Mouse (Mus musculus) kidney, postnatal 36 days (tissue): ENCODE data around the gene Dennd2c.

Experiments
- DNase-seq, 2 experiments: peaks; one replicate each; pipeline ENCODE4 v3.0.0; 2021 to 2022; ENCODE audit warnings: mixed read lengths in 2 of 2

Dennd2c gene

DNA sequence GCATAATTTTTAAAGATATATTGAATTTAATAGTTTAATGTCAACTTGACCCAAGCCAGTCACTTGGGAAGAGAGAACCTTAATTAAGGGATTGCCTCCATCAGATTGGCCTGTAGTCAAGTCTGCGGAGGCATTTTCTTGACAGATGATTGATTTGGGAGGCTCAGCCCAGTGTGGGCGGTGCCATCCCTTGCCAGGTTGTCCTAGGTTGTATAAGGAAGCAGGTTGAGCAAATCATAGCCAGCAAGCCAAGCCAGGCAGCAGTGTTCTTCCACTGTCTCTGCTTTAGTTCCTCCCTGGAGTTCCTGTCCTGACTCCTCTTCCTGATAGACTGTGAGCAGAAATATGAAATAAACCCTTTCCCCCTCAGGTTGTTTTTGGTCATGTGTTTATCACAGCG is 21.2 kb downstream of the Dennd2c start:
- no peak for DNase-seq

GRCm38 (mm10) chr3:103126138-103126537 is 23.7 kb downstream of the Dennd2c start:
- no peak for DNase-seq

DNA sequence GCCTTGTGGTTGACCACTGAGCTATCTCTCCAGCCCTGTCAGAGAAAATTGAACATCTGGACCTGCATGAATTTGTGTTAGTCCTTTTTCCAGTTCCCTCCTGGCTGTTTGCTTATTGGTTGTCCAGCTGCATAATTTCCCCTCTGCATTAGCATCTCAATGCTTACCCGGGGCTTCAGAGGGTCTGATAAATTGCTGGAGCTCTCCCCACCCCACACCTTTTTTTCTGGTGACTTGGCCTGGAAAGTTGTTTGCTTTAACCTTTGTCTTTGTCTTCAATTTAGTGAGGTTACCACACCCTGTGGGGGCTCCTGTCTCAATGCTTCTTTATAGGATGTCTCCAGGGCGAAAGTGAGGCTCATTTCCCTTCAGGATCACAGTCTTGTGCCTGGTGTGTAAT is 24.8 kb downstream of the Dennd2c start:
- no peak for DNase-seq

- DNase-seq: no peak
These were observed 25.3 kb downstream of the Dennd2c start for GRCm38 (mm10) chr3:103127721-103128120.

GRCm38 (mm10) chr3:103128251-103128650 is 25.8 kb downstream of the Dennd2c start:
- DNase-seq: no peak

- DNase-seq: peak in 1 of 2 experiments; percentile 13
These were observed 27.2 kb downstream of the Dennd2c start for GRCm38 (mm10) chr3:103129367-103130159.

DNA sequence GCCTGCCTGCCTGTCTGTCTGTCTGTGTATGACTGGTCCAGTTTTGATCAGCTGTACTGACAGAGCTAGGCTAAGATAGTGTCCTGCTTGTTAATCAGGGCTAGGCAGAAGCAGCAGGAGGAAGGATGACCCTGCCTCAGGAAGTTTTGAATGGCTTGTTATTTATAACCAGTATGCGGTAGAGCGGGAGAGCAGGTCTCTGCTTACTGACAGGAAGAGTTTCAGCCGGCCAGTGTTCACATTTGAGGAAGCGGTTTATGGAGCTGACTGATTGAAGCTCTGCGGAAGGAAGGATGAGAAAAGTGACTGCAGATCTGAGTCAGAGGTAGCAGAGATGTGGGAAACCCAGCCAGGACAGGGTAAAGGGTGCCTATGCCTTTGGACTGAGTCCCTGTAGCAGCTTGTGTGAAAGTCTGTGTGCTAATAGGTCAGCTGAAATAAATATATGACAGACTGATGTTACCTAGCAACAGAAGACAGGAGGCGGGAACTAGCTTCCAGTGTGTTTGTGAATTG is 27.9 kb downstream of the Dennd2c start:
- peak; percentile 34 to 54 for DNase-seq

GRCm38 (mm10) chr3:103133098-103133497 is 30.7 kb downstream of the Dennd2c start:
- no peak for DNase-seq

GRCm38 (mm10) chr3:103136414-103137077 is 34.1 kb downstream of the Dennd2c start:
- no peak for DNase-seq

- DNase-seq: peak; percentile 33 to 49
These were observed 36.6 kb downstream of the Dennd2c start for GRCm38 (mm10) chr3:103139047-103139446.

DNA sequence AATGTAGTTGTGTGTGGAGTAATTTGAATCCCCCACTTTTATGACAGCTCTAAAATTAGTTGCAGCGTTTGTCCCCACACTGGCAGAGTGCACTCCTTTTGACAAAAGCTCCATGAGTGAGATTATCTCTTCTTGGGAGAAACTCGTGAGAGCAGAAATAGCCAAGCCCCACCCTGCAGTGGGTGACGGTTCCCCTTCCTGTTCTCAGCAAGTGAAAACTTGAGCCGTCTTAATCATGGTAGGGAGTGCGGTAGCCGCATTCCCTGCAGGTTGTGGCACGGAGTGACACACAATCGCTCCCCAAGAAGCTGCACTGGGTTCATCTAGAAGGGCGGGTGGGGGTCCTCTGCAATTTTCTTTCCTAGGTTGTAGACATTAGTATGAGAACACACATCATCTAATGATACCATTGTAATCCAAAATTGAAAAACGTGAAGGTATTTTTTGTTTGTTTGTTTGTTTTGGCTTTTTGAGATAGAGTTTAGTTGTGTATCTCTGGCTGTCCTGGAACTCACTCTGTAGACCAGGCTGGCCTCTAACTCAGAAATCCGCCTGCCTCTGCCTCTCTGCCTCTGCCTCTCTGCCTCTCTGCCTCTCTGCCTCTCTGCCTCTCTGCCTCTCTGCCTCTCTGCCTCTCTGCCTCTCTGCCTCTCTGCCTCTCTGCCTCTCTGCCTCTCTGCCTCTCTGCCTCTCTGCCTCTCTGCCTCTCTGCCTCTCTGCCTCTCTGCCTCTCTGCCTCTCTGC is 37.9 kb downstream of the Dennd2c start:
- peak; percentile 52 to 55 for DNase-seq

DNA sequence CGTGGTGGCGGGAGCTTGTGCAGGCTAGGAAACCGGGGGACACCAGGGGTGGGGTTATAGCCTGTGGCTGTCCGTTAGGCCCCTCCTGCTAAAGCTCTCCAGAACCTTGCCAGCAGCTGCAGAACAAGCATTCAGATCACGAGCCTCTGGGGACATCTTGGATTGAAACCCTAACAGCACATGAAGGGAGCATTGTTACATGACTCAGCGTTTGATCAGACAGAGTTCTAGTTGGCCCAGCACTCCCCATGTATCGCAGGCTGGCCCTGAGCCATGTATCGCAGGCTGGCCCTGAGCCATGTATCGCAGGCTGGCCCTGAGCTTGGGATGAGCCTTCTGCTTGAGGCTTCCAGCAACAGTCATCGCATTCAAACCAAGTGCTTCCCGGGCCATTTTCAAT is 38.9 kb downstream of the Dennd2c start:
- DNase-seq: no peak

DNA sequence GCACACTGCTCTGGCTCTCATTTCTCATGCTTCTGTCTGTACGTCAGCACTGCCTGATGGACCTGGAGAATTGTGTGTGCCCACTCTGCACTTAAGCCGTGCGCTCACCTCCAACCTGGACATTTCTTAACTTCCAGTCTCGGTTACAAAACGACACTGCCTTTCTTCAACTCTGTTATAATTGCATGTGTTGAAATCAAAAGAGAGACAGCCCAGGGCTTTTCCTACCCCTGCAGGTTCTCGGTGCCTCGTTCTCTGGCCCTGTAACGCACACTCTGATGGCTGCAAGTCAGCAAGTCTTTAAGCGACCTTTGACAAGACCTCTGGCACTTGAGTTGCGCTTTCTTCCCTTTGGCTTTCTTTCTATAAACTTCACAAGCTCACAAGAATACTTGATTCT is 40.0 kb downstream of the Dennd2c start:
- DNase-seq: no peak

GRCm38 (mm10) chr3:103145336-103145735 is 42.9 kb downstream of the Dennd2c start:
- DNase-seq: no peak

DNA sequence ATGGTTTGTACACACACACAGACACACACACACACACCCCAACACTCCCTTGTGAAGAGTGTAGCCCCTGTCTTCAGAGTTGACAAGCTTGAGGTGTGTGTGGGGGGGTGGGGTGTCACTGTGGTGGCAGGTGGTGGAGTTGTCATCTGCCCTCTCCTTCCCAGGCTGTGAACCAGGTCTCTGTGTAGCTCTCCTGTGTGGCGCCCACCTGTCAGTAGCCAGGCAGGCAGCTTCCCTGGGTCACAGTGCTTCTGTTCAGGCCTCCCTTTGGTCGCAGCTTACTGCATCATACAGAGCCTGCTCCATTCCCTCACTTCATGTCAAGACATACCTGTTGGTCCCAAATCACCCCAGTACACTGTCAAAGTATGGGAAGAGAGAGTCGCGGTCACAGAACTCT is 43.4 kb downstream of the Dennd2c start:
- DNase-seq: no peak

GRCm38 (mm10) chr3:103146330-103147166 is 44.1 kb downstream of the Dennd2c start:
- peak; percentile 24 to 30 for DNase-seq

GRCm38 (mm10) chr3:103147775-103148174 is 45.4 kb downstream of the Dennd2c start:
- no peak for DNase-seq

GRCm38 (mm10) chr3:103148941-103149340 is 46.5 kb downstream of the Dennd2c start:
- DNase-seq: no peak

DNA sequence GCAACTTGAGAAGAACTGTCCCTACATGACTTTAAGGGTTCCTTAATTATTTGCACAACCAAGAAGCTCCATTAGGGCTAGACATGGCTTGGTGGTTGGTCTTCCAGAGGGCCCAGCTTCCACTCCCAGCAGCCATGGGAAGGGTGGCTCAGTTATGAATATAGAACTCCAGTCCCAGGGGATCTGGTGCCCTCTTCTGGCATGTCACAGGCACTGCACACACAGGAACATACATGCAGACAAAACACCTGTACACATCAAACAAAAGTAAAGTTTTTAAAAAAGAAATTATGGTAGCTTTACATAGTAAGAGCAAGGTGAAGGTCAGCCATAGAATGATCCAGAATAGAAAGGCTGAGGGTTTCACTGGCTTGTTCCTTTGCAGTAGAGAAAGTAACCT is 51.4 kb downstream of the Dennd2c start:
- DNase-seq: no peak

DNA sequence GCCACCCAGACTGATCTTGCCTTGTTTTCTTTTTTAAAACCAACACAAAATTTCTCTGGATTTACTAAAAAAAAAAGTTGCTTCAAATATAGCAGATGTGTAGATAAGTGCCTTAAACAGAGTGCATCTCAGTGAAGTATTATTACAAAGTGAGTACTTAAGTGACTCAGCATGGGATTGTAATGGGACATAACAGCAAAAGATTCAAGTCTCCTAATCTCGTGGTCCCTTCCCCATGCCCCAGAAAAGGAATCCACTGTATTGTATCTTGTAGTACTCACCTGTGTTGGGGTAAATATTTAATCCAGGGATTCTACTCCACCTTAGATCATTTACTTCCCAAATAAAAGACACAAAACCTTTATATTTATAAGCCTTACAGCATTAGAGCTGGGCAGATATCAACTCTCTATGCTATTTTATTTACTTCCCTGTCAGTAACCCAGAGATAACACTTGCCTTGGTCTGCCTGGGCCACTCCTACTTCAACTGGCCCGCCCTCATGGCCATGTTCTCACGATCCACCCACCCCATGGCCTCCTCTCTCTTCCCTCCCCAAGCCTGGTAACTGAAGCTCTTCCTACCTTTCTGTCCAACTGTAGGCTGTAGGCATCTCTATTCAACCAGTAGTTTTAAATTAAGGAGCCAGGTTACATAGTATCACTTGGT is 57.0 kb downstream of the Dennd2c start:
- DNase-seq: no peak

DNA sequence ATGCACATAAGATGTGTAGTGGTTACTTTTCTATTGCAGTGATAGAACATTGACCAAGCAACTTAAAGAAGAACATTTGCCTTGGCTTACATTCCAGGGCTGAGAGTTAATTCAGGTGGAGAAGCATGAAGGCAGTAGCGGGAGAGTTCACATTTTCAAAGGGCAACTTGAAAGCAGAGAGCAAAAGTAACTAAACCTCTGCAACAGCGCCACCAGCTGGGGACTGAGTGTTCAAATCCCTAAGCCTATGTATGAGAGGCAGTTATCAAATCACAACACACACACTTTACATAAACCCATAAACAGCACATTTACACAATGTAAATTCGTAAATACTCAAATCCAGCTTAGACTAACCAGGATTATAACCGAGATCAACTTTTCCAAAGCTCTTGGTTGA is 67.4 kb downstream of the Dennd2c start:
- DNase-seq: peak; percentile 84 to 95
